Mouse (Mus musculus) heart, adult 2 months (tissue): ENCODE results near the gene Gm11554.

Source experiments
- EP300 ChIP-seq: fragments of 200-500 bp; IDR thresholded peaks from 2 replicates; pipeline ENCODE4 v1.6.1; 2011; ENCODE audit warnings: low read depth, low read length, control low read depth; ENCODE audit not compliant: insufficient read depth
- POLR2A ChIP-seq: fragments of 200-500 bp; IDR thresholded peaks from 2 replicates; pipeline ENCODE4 v1.6.1; 2011; ENCODE audit warnings: mild to moderate bottlenecking, low read depth, low read length, control low read depth; ENCODE audit not compliant: insufficient read depth

- TF ChIP-seq EP300, result no peak
- no peak for TF ChIP-seq POLR2A
Observed at GRCm38 (mm10) chr11:99768410-99768809, 35.8 kb downstream of the Gm11554 start.
